Mouse (Mus musculus): ENCODE measurements at regions not wholly inside any gene's neighbourhood (a gene's known extent, or its start where the extent isn't known, plus 50 kb on each side); places are given as distances from the start of the nearest gene placed in this dataset.

- ATAC-seq = no peak
- TF ChIP-seq EP300 (IDR thresholded peaks at IDR 0.05; ENCODE audit: low read depth) (no peak), CTCF (IDR thresholded peaks at IDR 0.05; ENCODE audit: low read depth) (no peak)
- no peak overlapping the region for H3K4me2 ChIP-seq (ENCODE audit: low read depth, low read length)
- no peaks in the 10 kb centered on the region for H3K4me1 ChIP-seq (ENCODE audit: insufficient read depth)
- no peak overlapping the region for H3K4me3 ChIP-seq (ENCODE audit: low read depth, low read length)
- DNase-seq = no peak
- no peak overlapping the region for H3K9ac ChIP-seq (replicated peaks)
- H3K27me3 ChIP-seq (ENCODE audit: insufficient read depth, low read length) = no peaks in the 10 kb centered on the region
- WGBS (ENCODE audit: insufficient replicate concordance) = 72% methylated on average over 5 of the region's 5 CpGs
- no peak overlapping the region for H3K27ac ChIP-seq (ENCODE audit: low read depth)
- H3K9me3 ChIP-seq (ENCODE audit: low read length) = no peaks in the 10 kb centered on the region
- no peaks in the 10 kb centered on the region for H3K36me3 ChIP-seq (replicated peaks; ENCODE audit: insufficient read depth, low read length)
These were observed 532.9 kb upstream of the Negr1 start for GRCm38 (mm10) chr3:156028602-156029188.

GRCm38 (mm10) chr3:156070257-156070656, 491.3 kb upstream of the Negr1 start:
- no peak overlapping the region for H3K27ac ChIP-seq (ENCODE audit: low read depth)
- no peaks in the 10 kb centered on the region for H3K27me3 ChIP-seq (ENCODE audit: insufficient read depth, low read length)
- no peaks in the 10 kb centered on the region for H3K36me3 ChIP-seq (replicated peaks; ENCODE audit: insufficient read depth, low read length)
- no peak for DNase-seq
- no peak overlapping the region for H3K9ac ChIP-seq (replicated peaks)
- H3K9me3 ChIP-seq (ENCODE audit: low read length) = no peaks in the 10 kb centered on the region
- H3K4me1 ChIP-seq (ENCODE audit: insufficient read depth) = no peaks in the 10 kb centered on the region
- no peak for TF ChIP-seq CTCF (IDR thresholded peaks at IDR 0.05; ENCODE audit: low read depth)
- no peak for TF ChIP-seq EP300 (IDR thresholded peaks at IDR 0.05; ENCODE audit: low read depth)
- no peak for ATAC-seq
- no peak overlapping the region for H3K4me2 ChIP-seq (ENCODE audit: low read depth, low read length)
- no peak overlapping the region for H3K4me3 ChIP-seq (ENCODE audit: low read depth, low read length)
- WGBS (ENCODE audit: insufficient replicate concordance) = 76% methylated on average over 4 of the region's 4 CpGs

GRCm38 (mm10) chr3:156082268-156082667, 479.3 kb upstream of the Negr1 start:
- Histone ChIP-seq H3K9me3 (ENCODE audit: low read length) (no peaks in the 10 kb centered on the region), H3K4me2 (ENCODE audit: low read depth, low read length) (no peak overlapping the region), H3K9ac (replicated peaks) (no peak overlapping the region), H3K4me3 (ENCODE audit: low read depth, low read length) (no peak overlapping the region), H3K27me3 (ENCODE audit: insufficient read depth, low read length) (no peaks in the 10 kb centered on the region), H3K27ac (ENCODE audit: low read depth) (no peak overlapping the region), H3K4me1 (ENCODE audit: insufficient read depth) (no peaks in the 10 kb centered on the region), H3K36me3 (replicated peaks; ENCODE audit: insufficient read depth, low read length) (no peaks in the 10 kb centered on the region)
- ATAC-seq = no peak
- DNase-seq = no peak
- no peak for TF ChIP-seq EP300 (IDR thresholded peaks at IDR 0.05; ENCODE audit: low read depth)
- TF ChIP-seq CTCF (IDR thresholded peaks at IDR 0.05; ENCODE audit: low read depth) = 0 out of 2 replicates have a peak, but pooled peaks have one; percentile 9

- H3K27ac ChIP-seq (ENCODE audit: low read depth) = no peak overlapping the region
- no peak for ATAC-seq
- TF ChIP-seq CTCF (IDR thresholded peaks at IDR 0.05; ENCODE audit: low read depth) = no peak
- TF ChIP-seq EP300 (IDR thresholded peaks at IDR 0.05; ENCODE audit: low read depth) = no peak
These were observed 467.9 kb upstream of the Negr1 start for GRCm38 (mm10) chr3:156093689-156094088.

GRCm38 (mm10) chr3:156094990-156095389, 466.6 kb upstream of the Negr1 start:
- H3K27me3 ChIP-seq (ENCODE audit: insufficient read depth, low read length) = no peaks in the 10 kb centered on the region
- no peaks in the 10 kb centered on the region for H3K36me3 ChIP-seq (replicated peaks; ENCODE audit: insufficient read depth, low read length)
- no peak overlapping the region for H3K9ac ChIP-seq (replicated peaks)
- no peak for ATAC-seq
- no peak for DNase-seq
- H3K9me3 ChIP-seq (ENCODE audit: low read length) = no peaks in the 10 kb centered on the region
- H3K4me1 ChIP-seq (ENCODE audit: insufficient read depth) = no peaks in the 10 kb centered on the region
- no peak for TF ChIP-seq CTCF (IDR thresholded peaks at IDR 0.05; ENCODE audit: low read depth)
- TF ChIP-seq EP300 (IDR thresholded peaks at IDR 0.05; ENCODE audit: low read depth) = no peak
- no peak overlapping the region for H3K27ac ChIP-seq (ENCODE audit: low read depth)
- no peak overlapping the region for H3K4me2 ChIP-seq (ENCODE audit: low read depth, low read length)
- H3K4me3 ChIP-seq (ENCODE audit: low read depth, low read length) = no peak overlapping the region
- whole genome bisulfite sequencing (ENCODE audit: insufficient replicate concordance) = 79% methylated on average over 3 of the region's 3 CpGs

More at GRCm38 (mm10) chr3:156093689-156094088, 467.9 kb upstream of the Negr1 start:
- Histone ChIP-seq H3K4me3 (ENCODE audit: low read depth, low read length) (no peak overlapping the region), H3K9ac (replicated peaks) (no peak overlapping the region), H3K4me1 (ENCODE audit: insufficient read depth) (no peaks in the 10 kb centered on the region), H3K27me3 (ENCODE audit: insufficient read depth, low read length) (no peaks in the 10 kb centered on the region), H3K36me3 (replicated peaks; ENCODE audit: insufficient read depth, low read length) (no peaks in the 10 kb centered on the region), H3K9me3 (ENCODE audit: low read length) (no peaks in the 10 kb centered on the region), H3K4me2 (ENCODE audit: low read depth, low read length) (no peak overlapping the region)
- no peak for DNase-seq

GRCm38 (mm10) chr3:156105788-156106187, 455.8 kb upstream of the Negr1 start:
- no peaks in the 10 kb centered on the region for H3K4me1 ChIP-seq (ENCODE audit: insufficient read depth)
- H3K27ac ChIP-seq (ENCODE audit: low read depth) = no peak overlapping the region
- H3K9me3 ChIP-seq (ENCODE audit: low read length) = no peaks in the 10 kb centered on the region
- H3K4me2 ChIP-seq (ENCODE audit: low read depth, low read length) = no peak overlapping the region
- H3K36me3 ChIP-seq (replicated peaks; ENCODE audit: insufficient read depth, low read length) = no peaks in the 10 kb centered on the region
- TF ChIP-seq EP300 (IDR thresholded peaks at IDR 0.05; ENCODE audit: low read depth) (no peak), CTCF (IDR thresholded peaks at IDR 0.05; ENCODE audit: low read depth) (no peak)
- WGBS (ENCODE audit: insufficient replicate concordance) = 76% methylated on average over 1 of the region's 1 CpGs
- H3K9ac ChIP-seq (replicated peaks) = no peak overlapping the region
- DNase-seq (no peak), ATAC-seq (no peak)
- H3K4me3 ChIP-seq (ENCODE audit: low read depth, low read length) = no peak overlapping the region
- no peaks in the 10 kb centered on the region for H3K27me3 ChIP-seq (ENCODE audit: insufficient read depth, low read length)

GRCm38 (mm10) chr3:156120341-156120740, 441.3 kb upstream of the Negr1 start:
- Histone ChIP-seq H3K4me3 (ENCODE audit: low read depth, low read length) (no peak overlapping the region), H3K4me2 (ENCODE audit: low read depth, low read length) (no peak overlapping the region), H3K27me3 (ENCODE audit: insufficient read depth, low read length) (no peaks in the 10 kb centered on the region), H3K9me3 (ENCODE audit: low read length) (no peaks in the 10 kb centered on the region), H3K27ac (ENCODE audit: low read depth) (no peak overlapping the region), H3K36me3 (replicated peaks; ENCODE audit: insufficient read depth, low read length) (no peaks in the 10 kb centered on the region), H3K9ac (replicated peaks) (no peak overlapping the region), H3K4me1 (ENCODE audit: insufficient read depth) (no peaks in the 10 kb centered on the region)
- DNase-seq = no peak
- ATAC-seq = no peak
- TF ChIP-seq EP300 (IDR thresholded peaks at IDR 0.05; ENCODE audit: low read depth) (no peak), CTCF (IDR thresholded peaks at IDR 0.05; ENCODE audit: low read depth) (no peak)
- WGBS (ENCODE audit: insufficient replicate concordance) = 33% methylated on average over 3 of the region's 3 CpGs

Data from liver, postnatal 0 days (tissue).